Mouse (Mus musculus) midbrain, embryonic 16.5 days (tissue): ENCODE results near the gene Ccdc171. TPM values are rescaled to one million over a fixed set of nuclear protein-coding genes. Genes with fewer than 3 reads are reported as not detected.
"Not testable (repeated sequence)": the region's sequence is repeated elsewhere in the genome, so short reads cannot be mapped to it uniquely, and the experiment has no call there.

Source experiments
- ATAC-seq: fragments of 200-750 bp; cut with Nextera tagmentation; 2 replicates; pipeline ENCODE4 v1.8.0; 2017; ENCODE audit warnings: moderate TSS enrichment
- H3K27ac ChIP-seq: fragments of 300-500 bp; sonication (generic); 2 replicates; pipeline ENCODE4 v1.5.1; 2014; ENCODE audit warnings: mild to moderate bottlenecking, low read length, mixed read lengths
- H3K27me3 ChIP-seq: fragments of 300-500 bp; sonication (generic); 2 replicates; pipeline ENCODE4 v1.6.1; 2014; ENCODE audit warnings: low read depth, low read length, mixed read lengths; ENCODE audit not compliant: control insufficient read depth, insufficient read depth
- H3K36me3 ChIP-seq: fragments of 300-500 bp; sonication (generic); 2 replicates; pipeline ENCODE4 v1.6.1; 2014; ENCODE audit warnings: mild to moderate bottlenecking, low read length, moderate library complexity, mixed read lengths; ENCODE audit not compliant: control insufficient read depth, insufficient read depth
- H3K4me1 ChIP-seq: fragments of 300-500 bp; sonication (generic); 2 replicates; pipeline ENCODE4 v1.6.1; 2014; ENCODE audit warnings: mild to moderate bottlenecking, low read length, mixed read lengths; ENCODE audit not compliant: control insufficient read depth, insufficient read depth
- H3K4me2 ChIP-seq: fragments of 300-500 bp; sonication (generic); 2 replicates; pipeline ENCODE4 v1.6.1; 2014; ENCODE audit warnings: mild to moderate bottlenecking, low read length, mixed read lengths
- H3K4me3 ChIP-seq: fragments of 300-500 bp; sonication (generic); 2 replicates; pipeline ENCODE4 v1.5.1; 2014; ENCODE audit warnings: low read depth, mild to moderate bottlenecking, low read length, moderate library complexity, mixed read lengths
- H3K9ac ChIP-seq: fragments of 300-500 bp; sonication (generic); 2 replicates; pipeline ENCODE4 v1.6.1; 2014; ENCODE audit warnings: low read depth, low read length, mixed read lengths
- H3K9me3 ChIP-seq: fragments of 300-500 bp; sonication (generic); replicated peaks from 2 replicates; pipeline ENCODE4 v1.6.1; 2014; ENCODE audit warnings: mild to moderate bottlenecking, low read length, mixed read lengths; ENCODE audit not compliant: control insufficient read depth, poor library complexity, severe bottlenecking
- WGBS: fragments of 180-500 bp; shearing (Covaris S2); extraction: QIAGEN DNeasy Blood & Tissue Kit; methylation state at CpG from one replicate; pipeline ENCODE4 v1.1.7; 2014; 5-methylcytosine and 5-hydroxymethylcytosine counted together
- polyA plus RNA-seq: library from polyadenylated mRNA; unstranded; fragments of >200 nt; fragmentation: Nextera tagmentation; extraction: Ambion mirVana; gene quantifications from 2 replicates; pipeline ENCODE4 v1.2.1, GENCODE M21; 2015

Ccdc171 gene
- polyA plus RNA-seq, 1 experiment from 2014 or later = 3.5 TPM

DNA sequence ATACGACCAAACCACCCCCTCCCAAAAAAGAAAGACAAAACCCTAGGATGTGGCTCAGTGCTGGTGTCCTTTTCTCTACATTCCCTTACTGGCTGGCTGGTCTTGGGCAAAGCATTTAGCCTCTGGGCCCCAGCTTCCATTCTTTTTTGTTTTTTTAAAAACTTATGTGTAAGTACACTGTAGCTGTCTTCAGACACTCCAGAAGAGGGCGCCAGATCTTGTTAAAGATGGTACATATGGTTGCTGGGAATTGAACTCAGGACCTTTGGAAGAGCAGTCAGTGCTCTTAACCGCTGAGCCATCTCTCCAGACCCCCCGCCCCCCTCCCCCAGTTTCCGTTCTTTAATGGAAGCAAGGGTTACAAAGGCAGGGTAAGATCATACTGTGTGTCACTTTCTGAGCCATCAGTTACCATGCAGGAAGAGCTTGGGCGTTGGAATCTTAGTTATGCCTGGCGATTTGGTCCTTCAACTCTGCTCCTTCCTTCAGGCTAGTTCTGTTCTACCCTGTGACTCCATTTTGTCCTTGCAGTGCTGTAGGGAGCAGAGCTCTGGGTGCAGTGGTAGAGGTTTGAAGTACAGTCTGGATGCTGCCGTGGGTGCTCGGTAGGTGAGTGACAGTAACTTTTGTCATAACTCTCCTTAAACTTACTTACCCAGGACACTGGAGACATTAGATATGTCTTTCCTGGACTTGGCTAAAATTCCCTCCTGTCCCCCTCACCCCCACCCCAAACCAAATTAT lies 8.0 kb downstream of the Ccdc171 start:
- no peak for ATAC-seq
- Histone ChIP-seq H3K9ac (no peak overlapping the region), H3K4me3 (no peak overlapping the region), H3K27ac (no peak overlapping the region), H3K9me3 (no peaks in the 10 kb centered on the region), H3K27me3 (no peaks in the 10 kb centered on the region), H3K4me1 (no peaks in the 10 kb centered on the region), H3K36me3 (no peaks in the 10 kb centered on the region), H3K4me2 (no peak overlapping the region)
- 81% methylated on average over 9 of the region's 9 CpGs for WGBS

GRCm38 (mm10) chr4:83534024-83534423 lies 8.7 kb downstream of the Ccdc171 start:
- 88% methylated on average over 7 of the region's 7 CpGs for WGBS
- Histone ChIP-seq H3K9me3 (no peaks in the 10 kb centered on the region), H3K9ac (no peak overlapping the region), H3K27ac (no peak overlapping the region), H3K36me3 (no peaks in the 10 kb centered on the region), H3K27me3 (no peaks in the 10 kb centered on the region), H3K4me3 (no peak overlapping the region), H3K4me2 (no peak overlapping the region), H3K4me1 (no peaks in the 10 kb centered on the region)
- ATAC-seq = no peak

DNA sequence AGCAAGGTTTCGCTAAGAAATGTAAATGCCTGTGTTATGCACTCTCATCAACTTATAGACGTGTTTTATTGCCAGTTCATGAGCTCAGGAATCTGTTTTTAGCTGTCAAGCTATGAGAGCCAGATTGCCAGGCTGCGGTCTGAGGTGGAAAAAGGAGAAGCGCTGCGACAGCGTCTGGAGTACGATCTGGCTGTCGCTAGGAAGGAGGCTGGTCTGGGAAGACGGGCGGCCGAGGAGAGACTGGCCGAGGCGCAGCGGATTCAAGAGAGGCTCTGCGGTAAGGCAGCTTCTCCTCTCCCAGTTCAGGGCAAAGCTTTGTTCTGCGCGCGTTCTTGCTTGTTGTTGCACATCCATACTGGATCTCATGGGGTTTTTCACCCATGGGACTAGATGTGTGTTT lies 24.2 kb downstream of the Ccdc171 start:
- 64% methylated on average over 18 of the region's 18 CpGs for WGBS
- Histone ChIP-seq H3K4me1 (no peaks in the 10 kb centered on the region), H3K27me3 (no peaks in the 10 kb centered on the region), H3K36me3 (no peaks in the 10 kb centered on the region), H3K4me2 (peak overlapping the region; percentile 25; the same call in 1 of the 2 replicates), H3K9me3 (no peaks in the 10 kb centered on the region), H3K27ac (no peak overlapping the region), H3K9ac (no peak overlapping the region), H3K4me3 (peak overlapping the region; percentile 6; the same call in 1 of the 2 replicates)
- ATAC-seq = no peak

- Histone ChIP-seq H3K36me3 (no peaks in the 10 kb centered on the region), H3K27me3 (no peaks in the 10 kb centered on the region), H3K27ac (no peak overlapping the region), H3K4me3 (0 out of 2 replicates have a peak overlapping the region, but pooled peaks have one; percentile 12), H3K4me2 (peak overlapping the region; percentile 45), H3K4me1 (no peaks in the 10 kb centered on the region), H3K9ac (no peak overlapping the region), H3K9me3 (no peaks in the 10 kb centered on the region)
- WGBS = 30% methylated on average over 13 of the region's 13 CpGs
- 0 out of 2 replicates have a peak, but pooled peaks have one; percentile 50 for ATAC-seq
Measured at GRCm38 (mm10) chr4:83567190-83568113, 42.1 kb downstream of the Ccdc171 start.

- H3K36me3 ChIP-seq, H3K27ac ChIP-seq, ATAC-seq, H3K27me3 ChIP-seq, H3K4me1 ChIP-seq, H3K9ac ChIP-seq, H3K9me3 ChIP-seq: not testable (repeated sequence)
- peak overlapping the region; percentile 12; the same call in 1 of the 2 replicates for H3K4me3 ChIP-seq
- H3K4me2 ChIP-seq = peak overlapping the region; percentile 45
- 7% methylated on average over 9 of the region's 9 CpGs for WGBS
Measured at GRCm38 (mm10) chr4:83568145-83568544, 42.8 kb downstream of the Ccdc171 start.

GRCm38 (mm10) chr4:83570569-83570968 lies 45.2 kb downstream of the Ccdc171 start:
- H3K9me3 ChIP-seq = peaks cover 3% of the 10 kb centered on the region; the same call in 1 of the 2 replicates

DNA sequence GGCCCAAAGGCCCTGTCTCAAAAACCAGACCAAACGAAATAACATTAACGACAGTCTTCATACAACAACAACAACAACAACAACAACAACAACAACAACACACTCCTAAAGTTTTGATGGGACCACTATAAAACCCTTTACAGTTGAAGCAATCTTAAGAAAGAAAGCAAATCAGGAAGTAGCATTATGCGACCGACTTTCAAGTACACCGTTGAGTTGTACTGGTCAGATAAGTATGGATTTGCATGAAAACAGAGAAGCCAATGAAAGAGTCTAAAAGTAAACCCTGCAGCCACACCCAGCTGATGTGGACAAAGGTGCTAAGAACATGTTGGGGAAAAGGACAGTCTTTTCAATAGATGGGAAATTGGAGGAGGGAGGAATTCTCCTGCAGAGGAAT lies 45.7 kb downstream of the Ccdc171 start:
- Histone ChIP-seq H3K36me3 (no peaks in the 10 kb centered on the region), H3K27me3 (no peaks in the 10 kb centered on the region), H3K4me3 (no peak overlapping the region), H3K4me2 (no peak overlapping the region), H3K4me1 (no peaks in the 10 kb centered on the region), H3K27ac (no peak overlapping the region), H3K9ac (no peak overlapping the region), H3K9me3 (peaks cover 3% of the 10 kb centered on the region; the same call in 1 of the 2 replicates)
- ATAC-seq = no peak
- 90% methylated on average over 5 of the region's 5 CpGs for WGBS

More at GRCm38 (mm10) chr4:83570569-83570968, 45.2 kb downstream of the Ccdc171 start:
- H3K4me2 ChIP-seq = no peak overlapping the region
- no peak overlapping the region for H3K27ac ChIP-seq
- H3K36me3 ChIP-seq = no peaks in the 10 kb centered on the region
- no peak overlapping the region for H3K9ac ChIP-seq
- ATAC-seq = peak; percentile 52
- H3K4me1 ChIP-seq = no peaks in the 10 kb centered on the region
- H3K27me3 ChIP-seq = no peaks in the 10 kb centered on the region
- H3K4me3 ChIP-seq = no peak overlapping the region
- 64% methylated on average over 6 of the region's 6 CpGs for WGBS

DNA sequence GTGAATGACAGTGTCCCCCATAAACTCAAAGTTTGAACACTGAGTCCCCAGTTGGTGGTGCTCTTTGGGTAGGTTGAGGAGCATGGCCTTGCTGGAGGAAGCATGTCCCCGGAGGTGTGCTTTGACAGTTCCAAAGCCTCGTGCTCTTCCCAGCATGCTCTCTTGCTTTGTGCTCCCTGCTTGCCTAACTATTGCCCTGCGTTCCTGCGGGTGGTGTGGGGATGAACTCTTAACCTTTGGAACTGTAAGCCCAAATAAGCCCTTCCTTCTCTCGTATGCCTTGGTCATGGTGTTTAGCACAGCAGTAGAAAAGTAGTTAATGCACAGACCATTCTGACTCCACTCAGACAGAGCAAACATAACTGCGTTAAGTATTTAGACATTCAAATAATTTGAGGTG lies 47.2 kb downstream of the Ccdc171 start:
- no peaks in the 10 kb centered on the region for H3K27me3 ChIP-seq
- 67% methylated on average over 6 of the region's 6 CpGs for WGBS
- H3K9me3 ChIP-seq = peaks cover 3% of the 10 kb centered on the region; the same call in 1 of the 2 replicates
- no peak overlapping the region for H3K4me2 ChIP-seq
- no peak overlapping the region for H3K9ac ChIP-seq
- no peaks in the 10 kb centered on the region for H3K4me1 ChIP-seq
- H3K4me3 ChIP-seq = no peak overlapping the region
- no peak for ATAC-seq
- H3K36me3 ChIP-seq = no peaks in the 10 kb centered on the region
- no peak overlapping the region for H3K27ac ChIP-seq
